Mouse (Mus musculus): Measurements from ENCODE around the gene Agap1. TPM values are rescaled to one million over a fixed set of nuclear protein-coding genes. Genes with fewer than 3 reads are reported as not detected.
"Not testable (repeated sequence)": the region's sequence is repeated elsewhere in the genome, so short reads cannot be mapped to it uniquely, and the experiment has no call there.

Gene Agap1
- total RNA-seq, 2 experiments from 2014 or later: 240 to 255 TPM

GRCm38 (mm10) chr1:89494816-89495215 lies 40.2 kb downstream of the Agap1 start:
- intact Hi-C loops (cut with DNase I): no loop called here
- no peak for DNase-seq (ENCODE audit: low spot score in 2 of 2)

GRCm38 (mm10) chr1:89496204-89496603 lies 41.6 kb downstream of the Agap1 start:
- DNase-seq (ENCODE audit: low spot score in 2 of 2): no peak

GRCm38 (mm10) chr1:89500925-89501324 lies 46.3 kb downstream of the Agap1 start:
- intact Hi-C loops (cut with DNase I): no loop called here
- DNase-seq (ENCODE audit: low spot score in 2 of 2): peak in 1 of 2 experiments; percentile 17

More at GRCm38 (mm10) chr1:89496204-89496603, 41.6 kb downstream of the Agap1 start:
- intact Hi-C loops (cut with DNase I): no loop called here

GRCm38 (mm10) chr1:89501346-89501745 lies 46.7 kb downstream of the Agap1 start:
- DNase-seq (ENCODE audit: low spot score in 2 of 2): no peak

GRCm38 (mm10) chr1:89501891-89502290 lies 47.3 kb downstream of the Agap1 start:
- intact Hi-C loops (cut with DNase I); DNase-seq (ENCODE audit: low spot score in 2 of 2): not testable (repeated sequence)

More at GRCm38 (mm10) chr1:89501346-89501745, 46.7 kb downstream of the Agap1 start:
- intact Hi-C loops (cut with DNase I): no loop called here

GRCm38 (mm10) chr1:89509196-89509595 lies 54.6 kb downstream of the Agap1 start:
- intact Hi-C loops (cut with DNase I): no loop called here
- DNase-seq (ENCODE audit: low spot score in 2 of 2): no peak

GRCm38 (mm10) chr1:89509763-89510340 lies 55.2 kb downstream of the Agap1 start:
- intact Hi-C loops (cut with DNase I): no loop called here
- DNase-seq (ENCODE audit: low spot score in 2 of 2): no peak

- no peak for DNase-seq (ENCODE audit: low spot score in 2 of 2)
- intact Hi-C loops (cut with DNase I): no loop called here
Measured at GRCm38 (mm10) chr1:89510731-89511130, 56.1 kb downstream of the Agap1 start.

- intact Hi-C loops (cut with DNase I): no loop called here
Measured at GRCm38 (mm10) chr1:89513616-89514283, 59.1 kb downstream of the Agap1 start.

GRCm38 (mm10) chr1:89515808-89516560 lies 61.4 kb downstream of the Agap1 start:
- no peak for DNase-seq (ENCODE audit: low spot score in 2 of 2)
- intact Hi-C loops (cut with DNase I): no loop called here

More at GRCm38 (mm10) chr1:89513616-89514283, 59.1 kb downstream of the Agap1 start:
- no peak for DNase-seq (ENCODE audit: low spot score in 2 of 2)

- intact Hi-C loops (cut with DNase I): no loop called here
- no peak for DNase-seq (ENCODE audit: low spot score in 2 of 2)
Measured at GRCm38 (mm10) chr1:89517817-89518216, 63.2 kb downstream of the Agap1 start.

GRCm38 (mm10) chr1:89519914-89520643 lies 65.5 kb downstream of the Agap1 start:
- intact Hi-C loops (cut with DNase I): loop anchor here (5.0 to 10.0 kb wide), 3 partner anchors 178 to 775 kb away; no protein-coding TSS in a partner anchor
- DNase-seq (ENCODE audit: low spot score in 2 of 2): no peak

GRCm38 (mm10) chr1:89521406-89521805 lies 66.8 kb downstream of the Agap1 start:
- intact Hi-C loops (cut with DNase I): loop anchor here (5.0 to 10.0 kb wide), 3 partner anchors 179 to 777 kb away; no protein-coding TSS in a partner anchor
- DNase-seq (ENCODE audit: low spot score in 2 of 2): no peak

GRCm38 (mm10) chr1:89521935-89522535 lies 67.4 kb downstream of the Agap1 start:
- no peak for DNase-seq (ENCODE audit: low spot score in 2 of 2)
- intact Hi-C loops (cut with DNase I): loop anchor here (1.0 to 10.0 kb wide), 4 partner anchors 67 to 777 kb away; no protein-coding TSS in a partner anchor

- intact Hi-C loops (cut with DNase I): loop anchor here (2.0 to 10.0 kb wide), 5 partner anchors 56 to 780 kb away; no protein-coding TSS in a partner anchor
- peak; percentile 89 to 95 for DNase-seq (ENCODE audit: low spot score in 2 of 2)
Measured at GRCm38 (mm10) chr1:89524369-89524768, 69.8 kb downstream of the Agap1 start.

GRCm38 (mm10) chr1:89524998-89525397 lies 70.4 kb downstream of the Agap1 start:
- no peak for DNase-seq (ENCODE audit: low spot score in 2 of 2)
- intact Hi-C loops (cut with DNase I): loop anchor here (1.0 to 10.0 kb wide), 6 partner anchors 56 to 780 kb away; no protein-coding TSS in a partner anchor

GRCm38 (mm10) chr1:89525825-89526224 lies 71.2 kb downstream of the Agap1 start:
- peak; percentile 52 to 68 for DNase-seq (ENCODE audit: low spot score in 2 of 2)
- intact Hi-C loops (cut with DNase I): loop anchor here (1.0 to 10.0 kb wide), 5 partner anchors 55 to 781 kb away; no protein-coding TSS in a partner anchor

- DNase-seq (ENCODE audit: low spot score in 2 of 2): no peak
- intact Hi-C loops (cut with DNase I): loop anchor here (10.0 kb wide), 1 partner anchor 784 kb away; no protein-coding TSS in a partner anchor
Measured at GRCm38 (mm10) chr1:89528671-89529276, 74.2 kb downstream of the Agap1 start.
